Mouse (Mus musculus) Patski (cell line): ENCODE data around the gene Creb5. TPM values are rescaled to one million over a fixed set of nuclear protein-coding genes. Genes with fewer than 3 reads are reported as not detected.
A peak's percentile ranks its signal among the peaks of the same experiment; 100 is the strongest.

Experiments
- ATAC-seq: fragments of 100-300 bp; one replicate; pipeline ENCODE4 v1.8.0; 2021
- CTCF ChIA-PET: fragments of 350-600 bp; sonication (Branson Sonifier 250); formaldehyde crosslinking; loops from one replicate; lab custom pipeline; 2022; ENCODE audit warnings: inconsistent platforms; lab: Charles Lee
- POLR2A ChIA-PET: fragments of 350-600 bp; sonication (Branson Sonifier 250); formaldehyde crosslinking; loops from one replicate; lab custom pipeline; 2022; ENCODE audit warnings: antibody characterized with exemption, inconsistent platforms; lab: Charles Lee
- DNase-seq: peaks from one replicate; pipeline ENCODE4 v3.0.0-alpha.2; 2011; ENCODE audit warnings: low read depth, low spot score
- H3K27me3 ChIP-seq: fragments of 371-371 bp; one replicate; pipeline ENCODE4 v1.5.1; 2021
- CTCF ChIP-seq: fragments of 100-300 bp; IDR thresholded peaks from one replicate; pipeline ENCODE4 v1.5.1; 2021
- in situ Hi-C: fragments of 300-500 bp; cut with MboI; formaldehyde crosslinking; loops from 3 replicates; pipeline ENCODE4 v1.11.1; 2018; ENCODE audit warnings: low pct_unique_long_range_greater_than_20kb, mixed read lengths
- polyA plus RNA-seq: library from polyadenylated mRNA; unstranded; gene quantifications from one replicate; pipeline ENCODE4 v1.2.3, GENCODE M21; 2021

The Creb5 gene
- polyA plus RNA-seq, 1 experiment from 2014 or later = 12.3 TPM

DNA sequence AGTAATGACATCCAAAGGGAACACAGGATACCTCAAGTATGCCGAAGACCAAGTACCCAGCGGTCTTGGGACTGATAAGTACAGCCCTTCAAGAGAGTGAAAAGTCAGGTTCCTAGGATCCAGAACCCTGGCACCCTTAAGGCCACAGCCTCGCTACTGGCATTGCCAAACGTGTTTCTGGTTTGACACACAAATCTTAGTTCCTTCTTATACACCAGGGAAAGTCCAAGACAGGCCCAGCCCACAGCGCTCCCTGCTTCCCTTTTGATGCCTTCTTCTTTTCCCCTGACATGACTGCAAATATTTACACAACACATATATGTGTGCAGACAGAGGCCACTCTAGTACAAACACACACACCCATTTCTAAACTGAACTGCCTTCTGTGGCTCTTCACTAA lies 423.5 kb downstream of the Creb5 start:
- ATAC-seq (no peak), DNase-seq (no peak)
- ChIA-PET CTCF (no interaction called here), POLR2A (interaction anchor here (0.9 kb wide), 1 partner anchor 55 kb away, joined by 3 read pairs; no protein-coding TSS in a partner anchor)
- in situ Hi-C loops = no loop called here
- H3K27me3 ChIP-seq = no peaks in the 10 kb centered on the region
- TF ChIP-seq CTCF = no peak

DNA sequence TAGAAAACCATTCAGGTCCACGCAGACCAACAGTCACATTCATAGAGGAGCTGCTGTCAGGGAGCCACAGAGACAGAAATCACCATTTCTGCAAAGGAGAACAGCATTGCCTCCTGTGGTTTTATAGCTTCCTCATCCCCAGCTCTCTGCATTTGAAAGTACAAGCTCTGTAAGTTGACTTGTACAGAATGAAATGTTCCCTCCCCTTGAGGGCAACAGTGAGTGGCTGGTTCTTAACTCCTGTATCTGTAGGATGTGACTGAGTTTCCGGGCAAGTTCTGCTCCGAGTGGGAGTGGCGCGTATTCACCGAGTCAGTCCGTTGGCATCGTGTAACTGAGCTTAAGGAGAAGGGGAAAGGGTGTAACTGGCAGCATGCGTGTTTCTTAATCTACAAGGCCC lies 426.1 kb downstream of the Creb5 start:
- POLR2A ChIA-PET = interaction anchor here (0.6 kb wide), 1 partner anchor 448 kb away, joined by 3 read pairs; no protein-coding TSS in a partner anchor

DNA sequence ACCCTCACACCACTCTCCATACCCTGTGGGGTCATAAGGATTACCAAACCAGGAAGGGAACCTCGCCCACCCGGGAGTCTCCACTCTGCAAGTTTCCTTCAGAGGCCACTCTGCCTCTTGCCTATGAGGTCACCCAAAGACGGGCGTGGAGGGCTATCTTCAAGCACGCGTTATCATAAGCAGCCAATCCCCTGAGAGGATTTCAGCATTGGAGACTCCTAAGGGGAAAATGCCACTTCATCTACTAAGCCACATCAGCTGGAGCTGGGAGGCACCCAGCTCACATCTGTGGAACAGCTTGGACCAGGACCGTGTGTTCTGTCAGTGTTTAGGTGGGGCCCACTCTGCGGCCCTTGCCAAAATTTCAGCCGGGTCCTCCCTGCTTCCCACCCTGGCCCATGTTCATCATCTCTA lies 427.8 kb downstream of the Creb5 start:
- ChIA-PET POLR2A (no interaction called here), CTCF (no interaction called here)
- TF ChIP-seq CTCF = no peak
- no peak for DNase-seq
- ATAC-seq = no peak
- in situ Hi-C loops = no loop called here
- H3K27me3 ChIP-seq = no peaks in the 10 kb centered on the region

More for the DNA sequence above, 426.1 kb downstream of the Creb5 start:
- no peak for TF ChIP-seq CTCF
- in situ Hi-C loops = no loop called here
- no peaks in the 10 kb centered on the region for H3K27me3 ChIP-seq
- ATAC-seq (no peak), DNase-seq (no peak)
- CTCF ChIA-PET = interaction anchor here (1.0 to 1.6 kb wide), 3 partner anchors 14 to 42 kb away, joined by 3 to 4 read pairs (median 3); no protein-coding TSS in a partner anchor

DNA sequence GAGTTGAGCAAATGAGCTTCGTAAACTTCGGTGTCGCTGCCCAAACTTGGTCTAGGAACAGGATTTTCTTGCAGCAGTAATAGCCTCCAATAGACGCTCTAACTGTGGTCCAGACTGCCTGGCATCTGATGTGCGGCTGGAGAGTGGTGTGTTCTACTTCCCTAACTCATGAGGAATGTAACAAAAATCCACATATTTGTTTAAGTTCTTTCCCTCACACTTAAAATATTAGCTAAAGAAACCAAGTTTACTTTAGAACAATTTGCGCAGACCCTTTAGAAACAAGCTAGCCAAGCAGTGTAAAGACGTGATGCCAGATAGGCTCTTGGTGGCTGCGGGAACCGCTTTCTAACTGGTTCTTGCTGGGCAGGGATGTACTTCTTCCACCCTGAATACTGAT lies 428.9 kb downstream of the Creb5 start:
- ATAC-seq (no peak), DNase-seq (no peak)
- H3K27me3 ChIP-seq = no peaks in the 10 kb centered on the region
- ChIA-PET POLR2A (no interaction called here), CTCF (interaction anchor here (1.5 kb wide), 1 partner anchor 9 kb away, joined by 5 read pairs; no protein-coding TSS in a partner anchor)
- in situ Hi-C loops = no loop called here
- TF ChIP-seq CTCF = no peak

DNA sequence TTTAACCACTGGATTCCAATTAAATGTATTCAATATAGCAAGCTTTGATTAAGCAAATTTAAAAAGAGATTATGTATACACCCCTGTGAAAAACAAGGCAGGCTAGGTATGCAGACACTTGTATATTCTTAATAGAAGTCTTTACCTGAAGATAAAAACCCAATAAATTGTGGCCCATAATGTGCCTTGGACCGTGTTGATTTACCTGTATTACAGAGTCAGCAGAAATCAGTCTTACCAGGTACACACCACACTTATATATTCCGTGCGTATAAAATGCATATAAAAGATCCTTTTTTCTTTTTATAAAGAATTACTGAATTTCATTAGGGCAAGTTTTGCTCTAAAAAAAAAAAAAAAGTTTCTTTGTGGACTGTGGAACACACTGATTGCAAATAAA lies 432.9 kb downstream of the Creb5 start:
- no peak for ATAC-seq
- in situ Hi-C loops = loop anchor here (5.0 to 10.0 kb wide), 3 partner anchors 145 to 555 kb away; partner anchors contain the start of gene Creb5
- ChIA-PET POLR2A (interaction anchor here (0.6 kb wide), 1 partner anchor 762 kb away, joined by 4 read pairs; no protein-coding TSS in a partner anchor), CTCF (no interaction called here)
- TF ChIP-seq CTCF = no peak
- no peaks in the 10 kb centered on the region for H3K27me3 ChIP-seq
- no peak for DNase-seq

GRCm38 (mm10) chr6:53721595-53721994 lies 434.5 kb downstream of the Creb5 start:
- TF ChIP-seq CTCF = peak; percentile 96
- ChIA-PET POLR2A (interaction anchor here (1.1 kb wide), 1 partner anchor 39 kb away, joined by 3 read pairs; no protein-coding TSS in a partner anchor), CTCF (interaction anchor here (0.8 kb wide), 1 partner anchor 9 kb away, joined by 3 read pairs; no protein-coding TSS in a partner anchor)
- DNase-seq = no peak
- peak; percentile 54 for ATAC-seq
- no peaks in the 10 kb centered on the region for H3K27me3 ChIP-seq
- in situ Hi-C loops = loop anchor here (5.0 to 10.0 kb wide), 3 partner anchors 147 to 557 kb away; partner anchors contain the start of gene Creb5

DNA sequence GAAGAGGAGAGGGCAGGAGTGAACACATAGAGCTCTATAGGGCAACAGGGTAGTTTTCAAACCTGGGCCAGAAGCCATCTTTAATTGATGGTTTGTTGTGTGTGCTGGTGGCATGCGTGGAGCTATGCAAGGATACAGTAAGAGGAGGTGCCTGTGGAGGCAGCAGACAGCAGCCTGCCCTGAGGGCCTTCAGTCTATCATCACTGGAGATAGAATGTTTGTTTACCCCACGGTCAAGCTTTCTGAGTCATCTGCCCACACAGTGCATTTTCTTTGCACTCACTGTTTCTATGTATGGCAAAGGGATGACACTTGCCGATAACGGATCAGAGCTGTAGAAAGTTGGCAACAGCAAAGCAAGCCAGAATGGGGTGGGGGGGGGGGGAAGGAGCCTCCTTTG lies 435.6 kb downstream of the Creb5 start:
- H3K27me3 ChIP-seq = no peaks in the 10 kb centered on the region
- TF ChIP-seq CTCF = peak; percentile 29
- CTCF ChIA-PET = interaction anchor here (0.7 to 1.2 kb wide), 3 partner anchors 49 to 432 kb away, joined by 4 to 6 read pairs (median 4); no protein-coding TSS in a partner anchor
- ATAC-seq (peak; percentile 62), DNase-seq (no peak)
- in situ Hi-C loops = loop anchor here (5.0 to 10.0 kb wide), 3 partner anchors 148 to 558 kb away; partner anchors contain the start of gene Creb5
- POLR2A ChIA-PET = interaction anchor here (0.6 to 1.2 kb wide), 3 partner anchors 12 to 1485 kb away, joined by 3 to 4 read pairs (median 3); no protein-coding TSS in a partner anchor

GRCm38 (mm10) chr6:53730487-53730886 lies 443.4 kb downstream of the Creb5 start:
- DNase-seq (no peak), ATAC-seq (peak; percentile 48)
- TF ChIP-seq CTCF = no peak
- H3K27me3 ChIP-seq = no peaks in the 10 kb centered on the region
- in situ Hi-C loops = loop anchor here (5.0 to 10.0 kb wide), 2 partner anchors 47 to 604 kb away; no protein-coding TSS in a partner anchor
- POLR2A ChIA-PET = no interaction called here
- CTCF ChIA-PET = interaction anchor here (1.0 to 1.7 kb wide), 3 partner anchors 8 to 24 kb away, joined by 3 to 5 read pairs (median 4); no protein-coding TSS in a partner anchor

GRCm38 (mm10) chr6:53730996-53731485 lies 444.0 kb downstream of the Creb5 start:
- ChIA-PET POLR2A (no interaction called here), CTCF (interaction anchor here (1.0 to 1.7 kb wide), 3 partner anchors 9 to 25 kb away, joined by 3 to 5 read pairs (median 4); no protein-coding TSS in a partner anchor)
- no peaks in the 10 kb centered on the region for H3K27me3 ChIP-seq
- no peak for TF ChIP-seq CTCF
- peak; percentile 41 for ATAC-seq
- in situ Hi-C loops = loop anchor here (5.0 to 10.0 kb wide), 2 partner anchors 46 to 604 kb away; no protein-coding TSS in a partner anchor
- peak; percentile 81 for DNase-seq

- in situ Hi-C loops = loop anchor here (5.0 to 10.0 kb wide), 2 partner anchors 44 to 601 kb away; no protein-coding TSS in a partner anchor
- no peak for ATAC-seq
Measured at GRCm38 (mm10) chr6:53733546-53733945, 446.5 kb downstream of the Creb5 start.

More at GRCm38 (mm10) chr6:53733546-53733945, 446.5 kb downstream of the Creb5 start:
- H3K27me3 ChIP-seq = no peaks in the 10 kb centered on the region
- no peak for TF ChIP-seq CTCF
- CTCF ChIA-PET = interaction anchor here (1.2 to 2.3 kb wide), 2 partner anchors 27 to 28 kb away, joined by 3 to 8 read pairs; no protein-coding TSS in a partner anchor
- DNase-seq = no peak
- POLR2A ChIA-PET = no interaction called here
